Mouse (Mus musculus): Measurements from ENCODE around the gene Rere. TPM values are rescaled to one million over a fixed set of nuclear protein-coding genes. Genes with fewer than 3 reads are reported as not detected.

Rere gene
- polyA plus RNA-seq, 1 experiment from 2014 or later, result 23.7 TPM

DNA sequence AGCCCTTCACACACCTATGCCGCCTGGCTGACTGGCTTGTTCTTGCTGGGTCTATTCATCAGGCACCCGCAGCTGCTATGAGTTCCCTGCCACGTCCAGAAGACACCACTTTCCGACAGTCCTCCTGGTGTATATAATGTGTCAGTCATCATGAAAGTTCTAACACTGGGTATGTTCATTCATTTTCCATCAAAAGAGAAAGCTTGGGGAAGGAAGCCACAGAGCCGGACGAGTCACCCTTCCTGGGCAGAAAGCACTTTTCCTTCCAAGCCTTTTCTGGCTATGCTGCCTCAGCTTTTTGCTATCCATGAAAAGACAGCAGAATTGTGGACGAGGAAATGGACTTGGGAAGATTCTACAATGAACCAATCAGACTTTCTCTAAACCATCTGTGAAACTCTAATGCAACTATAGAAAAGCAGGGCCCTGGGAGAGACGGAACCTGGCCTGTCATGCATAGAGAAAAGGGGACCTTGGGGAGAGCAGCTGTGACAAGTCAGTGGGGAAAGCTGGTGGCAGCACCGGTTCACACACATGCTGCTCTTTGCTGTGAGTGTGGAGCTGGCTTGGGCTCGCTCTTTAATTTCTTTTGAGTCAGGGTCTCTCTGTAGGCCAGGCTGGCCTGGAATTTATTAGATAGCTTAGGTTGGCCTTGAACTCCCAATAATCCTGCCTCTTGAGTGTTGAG is 139.3 kb downstream of the Rere start:
- Histone ChIP-seq H3K4me3 (replicated peaks) (no peak overlapping the region), H3K9ac (no peak overlapping the region), H3K27ac (no peak overlapping the region), H3K9me3 (no peaks in the 10 kb centered on the region), H3K27me3 (replicated peaks) (no peaks in the 10 kb centered on the region), H3K4me2 (no peak overlapping the region), H3K36me3 (no peaks in the 10 kb centered on the region; the same call in 1 of the 2 replicates), H3K4me1 (no peaks in the 10 kb centered on the region)
- WGBS, result 79% methylated on average over 10 of the region's 10 CpGs
- ATAC-seq (ENCODE audit: insufficient read depth, low FRiP score, low read depth), result no peak

DNA sequence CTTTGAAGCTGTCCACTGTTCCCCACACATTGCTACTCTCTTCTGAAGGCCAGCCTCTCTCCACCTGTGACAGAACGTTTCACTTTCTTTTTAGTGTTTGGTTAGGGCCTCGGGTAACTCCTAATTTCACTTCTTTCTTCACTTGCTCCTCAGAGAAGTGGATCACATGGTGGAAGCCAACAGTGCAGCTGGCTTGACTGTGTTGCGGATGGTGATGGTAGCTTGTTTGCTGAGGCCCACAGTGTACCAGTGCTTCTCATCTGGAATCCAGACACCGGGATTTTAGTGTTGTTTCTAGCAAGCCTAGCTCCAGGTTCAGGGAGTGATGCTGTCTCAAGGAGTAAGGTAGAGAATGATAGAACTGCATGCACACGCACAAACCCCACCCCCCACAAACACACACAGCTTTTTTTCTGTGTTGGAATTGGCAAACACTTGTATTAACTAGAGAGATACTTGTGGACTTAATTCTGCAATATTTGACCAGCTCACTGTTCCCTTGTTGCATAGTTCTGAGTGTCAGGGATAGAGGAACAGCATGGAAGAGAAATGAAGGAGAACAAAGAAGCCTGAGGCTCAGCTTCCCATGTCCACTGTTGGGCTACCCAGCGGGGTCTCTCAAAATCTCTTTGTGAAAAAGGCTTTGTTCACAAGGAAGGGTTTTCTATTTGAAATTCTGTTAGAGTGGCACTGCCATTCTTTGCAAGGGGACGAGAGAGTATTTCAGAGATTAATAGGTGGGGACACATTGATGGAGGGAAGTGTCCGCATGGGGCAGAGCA is 144.8 kb downstream of the Rere start:
- H3K4me2 ChIP-seq, result no peak overlapping the region
- ATAC-seq (ENCODE audit: insufficient read depth, low FRiP score, low read depth), result no peak
- no peaks in the 10 kb centered on the region for H3K27me3 ChIP-seq (replicated peaks)
- H3K9me3 ChIP-seq, result no peaks in the 10 kb centered on the region
- no peak overlapping the region for H3K27ac ChIP-seq
- H3K4me1 ChIP-seq, result peaks cover 8% of the 10 kb centered on the region; the same call in 1 of the 2 replicates
- H3K9ac ChIP-seq, result no peak overlapping the region
- WGBS, result 58% methylated on average over 8 of the region's 8 CpGs
- no peaks in the 10 kb centered on the region; the same call in 1 of the 2 replicates for H3K36me3 ChIP-seq
- H3K4me3 ChIP-seq (replicated peaks), result no peak overlapping the region

DNA sequence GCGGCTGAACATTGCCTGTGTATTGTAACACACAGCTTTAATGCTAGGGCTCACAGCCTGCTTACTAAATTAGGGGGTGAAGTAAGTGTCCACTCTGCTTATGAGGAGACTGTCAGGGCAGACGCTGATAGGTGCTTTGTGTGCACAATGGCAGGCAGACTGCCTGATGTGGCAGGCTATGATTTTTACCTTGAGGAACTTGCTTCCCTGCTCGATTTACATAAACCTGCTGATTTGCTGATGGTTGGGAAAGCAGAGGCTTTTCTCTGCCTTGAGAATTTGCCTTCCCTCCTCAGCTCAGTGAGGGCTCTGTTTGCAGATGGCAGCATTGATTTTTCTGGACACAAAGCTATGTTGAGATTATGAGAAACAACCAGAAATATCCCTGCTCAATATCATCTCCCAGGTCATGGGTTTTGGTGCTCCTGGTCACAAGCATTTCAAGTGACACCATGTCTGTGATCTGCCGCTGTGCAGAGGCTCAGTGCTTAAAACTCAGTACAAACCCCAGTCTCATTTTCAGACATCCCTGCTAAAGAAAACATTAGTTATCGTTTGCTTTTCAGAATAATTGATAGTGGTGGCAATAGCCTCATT is 145.5 kb downstream of the Rere start:
- WGBS, result 40% methylated on average over 5 of the region's 5 CpGs

DNA sequence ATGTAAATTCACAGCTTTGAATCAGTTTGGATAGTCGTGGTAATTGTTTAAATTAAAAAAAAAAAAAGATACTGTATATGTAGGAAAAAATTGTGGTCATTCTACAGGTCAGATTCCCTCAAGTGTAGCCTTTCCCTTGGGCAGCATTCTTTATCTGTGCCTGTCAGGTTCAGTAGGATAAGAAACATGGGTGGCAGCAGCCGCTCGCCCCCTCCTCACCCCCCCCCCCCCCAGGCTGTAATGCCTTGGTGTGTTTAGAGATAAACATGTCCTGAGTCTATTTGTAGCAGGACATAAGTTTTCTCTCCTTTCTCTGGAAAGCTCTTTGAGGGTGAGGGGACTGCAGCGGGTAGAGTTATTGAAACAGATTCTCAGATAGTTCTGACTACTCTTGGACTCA is 147.3 kb downstream of the Rere start:
- no peak overlapping the region for H3K4me3 ChIP-seq (replicated peaks)
- ATAC-seq (ENCODE audit: insufficient read depth, low FRiP score, low read depth), result no peak
- WGBS, result 58% methylated on average over 4 of the region's 4 CpGs
- H3K36me3 ChIP-seq, result no peaks in the 10 kb centered on the region; the same call in 1 of the 2 replicates
- H3K27me3 ChIP-seq (replicated peaks), result no peaks in the 10 kb centered on the region
- no peak overlapping the region for H3K4me2 ChIP-seq
- no peak overlapping the region for H3K9ac ChIP-seq
- no peak overlapping the region for H3K27ac ChIP-seq
- H3K9me3 ChIP-seq, result no peaks in the 10 kb centered on the region
- H3K4me1 ChIP-seq, result peaks cover 8% of the 10 kb centered on the region; the same call in 1 of the 2 replicates

More for the DNA sequence above, 145.5 kb downstream of the Rere start:
- Histone ChIP-seq H3K27me3 (replicated peaks) (no peaks in the 10 kb centered on the region), H3K36me3 (no peaks in the 10 kb centered on the region; the same call in 1 of the 2 replicates), H3K4me1 (peaks cover 8% of the 10 kb centered on the region; the same call in 1 of the 2 replicates), H3K4me2 (no peak overlapping the region), H3K9ac (no peak overlapping the region), H3K27ac (no peak overlapping the region), H3K4me3 (replicated peaks) (no peak overlapping the region), H3K9me3 (no peaks in the 10 kb centered on the region)
- ATAC-seq (ENCODE audit: insufficient read depth, low FRiP score, low read depth), result no peak

DNA sequence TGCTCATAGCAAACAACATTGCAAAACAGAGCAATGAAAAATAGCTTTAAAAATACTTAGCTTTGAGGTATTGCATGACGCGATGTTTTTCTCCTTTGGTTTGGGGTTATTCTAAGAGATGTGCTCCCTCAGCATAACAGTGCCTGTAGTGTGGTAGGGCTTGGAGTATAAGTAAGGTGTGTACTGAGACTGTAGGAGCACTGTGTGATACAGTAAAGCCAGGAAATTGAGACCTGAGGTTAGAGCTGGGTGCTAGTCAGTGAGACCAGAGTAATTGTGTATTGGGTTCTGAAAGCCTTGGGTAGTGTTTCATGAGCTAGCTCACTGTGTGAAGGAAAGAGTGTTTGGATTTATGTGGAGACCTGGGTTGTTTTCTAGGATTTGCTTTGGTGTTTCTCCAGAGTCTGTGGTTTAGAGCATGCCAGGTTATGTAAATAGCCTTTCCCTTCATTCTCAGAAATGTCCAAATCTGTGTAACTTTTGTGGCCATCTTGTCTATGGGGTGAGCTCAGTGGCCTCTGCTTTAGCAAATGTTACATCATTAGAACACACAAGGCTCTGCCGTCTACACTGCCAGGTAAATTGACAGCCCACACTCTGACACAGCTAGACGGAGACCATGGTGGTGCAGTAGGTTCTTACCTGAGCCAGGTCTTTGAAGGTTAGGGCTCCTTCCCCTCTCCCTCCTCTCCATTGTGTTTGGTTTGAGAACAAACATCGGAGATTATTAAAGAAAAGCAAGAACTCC is 152.6 kb downstream of the Rere start:
- Histone ChIP-seq H3K4me1 (no peaks in the 10 kb centered on the region), H3K27me3 (replicated peaks) (no peaks in the 10 kb centered on the region), H3K9me3 (no peaks in the 10 kb centered on the region), H3K4me3 (replicated peaks) (no peak overlapping the region), H3K27ac (no peak overlapping the region), H3K36me3 (no peaks in the 10 kb centered on the region), H3K4me2 (no peak overlapping the region), H3K9ac (no peak overlapping the region)
- no peak for ATAC-seq (ENCODE audit: insufficient read depth, low FRiP score, low read depth)
- 79% methylated on average over 5 of the region's 5 CpGs for WGBS

DNA sequence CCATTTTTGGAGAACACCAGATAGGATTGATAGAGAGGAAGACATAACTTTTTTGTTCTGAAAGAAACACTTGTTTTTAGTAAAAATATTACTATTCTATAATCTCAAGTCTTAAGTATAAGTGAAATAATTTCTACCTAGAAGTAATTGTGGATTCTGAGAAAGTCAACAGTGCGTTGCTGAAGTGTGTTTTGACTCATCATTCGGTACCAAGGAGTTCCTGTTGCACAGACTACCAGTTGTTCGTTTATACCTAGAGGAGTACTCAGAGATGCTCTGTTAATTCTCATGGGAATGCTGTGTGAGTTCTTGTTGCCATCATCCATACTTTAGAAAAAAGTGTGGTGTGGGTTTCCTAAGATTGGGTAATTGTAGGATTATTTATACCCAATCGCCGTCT is 154.1 kb downstream of the Rere start:
- WGBS, result 84% methylated on average over 5 of the region's 5 CpGs
- H3K27ac ChIP-seq, result no peak overlapping the region
- H3K27me3 ChIP-seq (replicated peaks), result no peaks in the 10 kb centered on the region
- H3K4me1 ChIP-seq, result no peaks in the 10 kb centered on the region
- no peaks in the 10 kb centered on the region for H3K9me3 ChIP-seq
- no peak overlapping the region for H3K4me3 ChIP-seq (replicated peaks)
- no peak overlapping the region for H3K9ac ChIP-seq
- no peak overlapping the region for H3K4me2 ChIP-seq
- no peaks in the 10 kb centered on the region for H3K36me3 ChIP-seq
- no peak for ATAC-seq (ENCODE audit: insufficient read depth, low FRiP score, low read depth)

DNA sequence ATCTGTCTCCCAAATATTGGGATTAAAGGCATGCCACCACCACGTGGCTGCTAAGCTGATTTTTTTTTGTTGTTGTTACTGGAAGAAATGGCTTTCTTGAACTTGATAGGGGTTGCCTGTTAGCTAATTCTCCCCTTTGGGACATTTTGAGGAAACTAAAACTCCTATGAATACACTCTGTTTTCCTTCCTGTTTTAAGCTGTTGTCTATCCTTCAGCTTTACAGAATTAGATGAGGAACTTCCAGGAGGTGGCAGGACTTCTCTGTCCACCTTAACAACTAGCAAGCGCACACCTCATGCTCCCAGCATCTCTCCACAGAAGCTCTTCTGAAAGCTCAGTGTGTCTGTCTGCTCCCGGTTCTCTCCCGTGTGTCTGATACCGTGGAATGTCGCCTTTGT is 157.2 kb downstream of the Rere start:
- no peaks in the 10 kb centered on the region for H3K36me3 ChIP-seq
- WGBS, result 75% methylated on average over 6 of the region's 6 CpGs
- no peak for ATAC-seq (ENCODE audit: insufficient read depth, low FRiP score, low read depth)
- no peaks in the 10 kb centered on the region for H3K4me1 ChIP-seq
- no peak overlapping the region for H3K27ac ChIP-seq
- no peak overlapping the region for H3K9ac ChIP-seq
- H3K4me2 ChIP-seq, result no peak overlapping the region
- no peaks in the 10 kb centered on the region for H3K27me3 ChIP-seq (replicated peaks)
- H3K9me3 ChIP-seq, result no peaks in the 10 kb centered on the region
- H3K4me3 ChIP-seq (replicated peaks), result no peak overlapping the region

DNA sequence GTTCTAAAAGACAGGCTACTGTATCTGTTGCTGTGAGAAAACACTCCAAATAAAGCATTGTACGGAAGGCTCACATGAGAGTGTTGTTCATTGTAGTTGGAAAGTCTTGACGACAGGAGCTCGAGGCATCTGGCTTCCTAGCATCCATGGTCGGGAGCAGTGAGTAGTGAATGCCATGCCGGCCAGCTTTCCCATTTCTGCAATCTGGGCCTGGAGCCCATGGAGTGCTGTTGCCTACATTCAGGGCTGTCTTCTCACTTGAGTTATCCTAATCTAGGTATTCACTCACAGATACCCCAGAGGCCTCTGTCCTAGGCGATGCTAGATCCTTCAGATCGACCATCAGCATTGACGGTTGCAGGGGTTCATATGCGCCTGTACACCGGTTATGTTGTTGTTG is 160.5 kb downstream of the Rere start:
- 85% methylated on average over 10 of the region's 10 CpGs for WGBS
- no peak overlapping the region for H3K27ac ChIP-seq
- H3K36me3 ChIP-seq, result no peaks in the 10 kb centered on the region

DNA sequence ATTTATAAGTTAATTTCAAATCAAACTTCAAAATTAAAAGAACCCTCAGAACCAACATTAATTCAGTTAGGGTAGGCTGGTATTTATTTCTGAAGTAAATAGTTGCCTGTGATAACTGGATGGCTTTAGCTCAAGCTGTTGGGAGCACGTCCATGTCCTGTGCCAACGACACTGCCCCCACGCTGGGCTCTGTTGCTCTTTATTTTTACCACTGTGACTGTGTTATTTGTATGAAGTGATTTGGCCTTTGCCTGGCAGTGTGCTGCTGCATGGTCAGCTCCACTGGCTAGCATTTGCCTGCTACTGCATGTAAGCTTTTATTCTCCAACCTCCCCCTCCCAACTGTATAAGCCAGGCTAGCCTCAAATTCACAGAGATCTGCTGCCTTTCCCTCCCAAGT is 162.6 kb downstream of the Rere start:
- H3K4me3 ChIP-seq (replicated peaks), result no peak overlapping the region
- no peaks in the 10 kb centered on the region for H3K36me3 ChIP-seq
- no peak overlapping the region for H3K27ac ChIP-seq
- H3K27me3 ChIP-seq (replicated peaks), result no peaks in the 10 kb centered on the region
- H3K9ac ChIP-seq, result no peak overlapping the region
- 82% methylated on average over 3 of the region's 3 CpGs for WGBS
- no peaks in the 10 kb centered on the region for H3K9me3 ChIP-seq
- H3K4me1 ChIP-seq, result 0 out of 2 replicates have a peak, but pooled peaks cover 3% of the 10 kb centered on the region
- ATAC-seq (ENCODE audit: insufficient read depth, low FRiP score, low read depth), result no peak
- H3K4me2 ChIP-seq, result no peak overlapping the region

More for the DNA sequence above, 160.5 kb downstream of the Rere start:
- Histone ChIP-seq H3K27me3 (replicated peaks) (no peaks in the 10 kb centered on the region), H3K4me1 (0 out of 2 replicates have a peak, but pooled peaks cover 3% of the 10 kb centered on the region), H3K9ac (no peak overlapping the region), H3K4me2 (no peak overlapping the region), H3K9me3 (no peaks in the 10 kb centered on the region), H3K4me3 (replicated peaks) (no peak overlapping the region)
- no peak for ATAC-seq (ENCODE audit: insufficient read depth, low FRiP score, low read depth)

DNA sequence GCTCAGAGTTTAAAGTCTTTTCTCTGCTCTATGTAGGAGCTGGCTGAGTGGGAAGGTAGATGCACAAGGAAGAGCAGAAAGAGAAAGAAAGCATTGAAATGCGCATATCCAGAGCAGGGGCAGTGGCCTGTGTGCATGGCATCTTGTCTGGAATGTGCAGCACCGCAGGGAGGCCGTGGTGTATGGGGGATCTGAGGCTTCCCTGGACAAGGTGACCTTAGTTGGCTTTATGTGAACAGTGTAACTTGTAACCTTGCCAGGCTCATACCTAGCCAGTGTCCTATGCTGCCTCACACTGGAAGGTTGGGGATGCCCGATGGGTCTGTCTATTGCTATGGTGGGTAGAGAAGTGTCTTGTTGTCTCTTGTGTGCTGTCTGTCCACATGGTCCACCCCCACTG is 165.2 kb downstream of the Rere start:
- Histone ChIP-seq H3K36me3 (no peaks in the 10 kb centered on the region), H3K27me3 (replicated peaks) (no peaks in the 10 kb centered on the region), H3K4me1 (0 out of 2 replicates have a peak, but pooled peaks cover 3% of the 10 kb centered on the region), H3K27ac (no peak overlapping the region), H3K4me2 (no peak overlapping the region), H3K9me3 (no peaks in the 10 kb centered on the region), H3K4me3 (replicated peaks) (no peak overlapping the region), H3K9ac (no peak overlapping the region)
- 80% methylated on average over 4 of the region's 4 CpGs for WGBS
- ATAC-seq (ENCODE audit: insufficient read depth, low FRiP score, low read depth), result no peak

DNA sequence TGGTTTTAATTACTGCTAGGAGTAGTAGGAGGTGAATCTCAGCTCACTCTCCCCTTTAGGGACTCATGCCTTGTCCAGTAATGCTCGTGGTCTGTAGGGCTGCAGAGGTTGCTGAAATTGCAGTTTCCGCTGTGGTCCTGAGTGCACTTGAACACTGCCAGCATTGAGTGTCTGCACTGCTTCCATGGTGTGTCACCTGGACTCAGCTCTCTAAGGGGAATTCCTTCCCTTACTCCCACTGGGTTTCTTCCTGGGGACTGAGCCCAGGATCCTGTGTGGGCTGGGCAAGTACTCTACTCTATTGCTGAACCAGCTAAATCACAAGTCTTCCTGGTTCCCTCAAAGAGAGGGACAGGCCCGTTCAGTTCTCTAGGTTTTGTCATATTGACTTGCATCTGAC is 166.1 kb downstream of the Rere start:
- Histone ChIP-seq H3K4me2 (no peak overlapping the region), H3K36me3 (no peaks in the 10 kb centered on the region), H3K9ac (no peak overlapping the region), H3K27ac (no peak overlapping the region), H3K27me3 (replicated peaks) (no peaks in the 10 kb centered on the region), H3K9me3 (no peaks in the 10 kb centered on the region), H3K4me3 (replicated peaks) (no peak overlapping the region), H3K4me1 (0 out of 2 replicates have a peak, but pooled peaks cover 3% of the 10 kb centered on the region)
- no peak for ATAC-seq (ENCODE audit: insufficient read depth, low FRiP score, low read depth)
- WGBS, result 80% methylated on average over 3 of the region's 3 CpGs

All from stomach, embryonic 15.5 days (tissue).